Mouse (Mus musculus): Measurements from ENCODE around the gene Pfkm. TPM values are rescaled to one million over a fixed set of nuclear protein-coding genes. Genes with fewer than 3 reads are reported as not detected.

The Pfkm gene
- polyA plus RNA-seq, 1 experiment from 2014 or later = 52.1 TPM

Other genes starting within 250 kb of the Pfkm start
- 24.8 and 29.9 TPM in 2 replicates for gene Hdac7, start 248.1 kb upstream of the Pfkm start, polyA plus RNA-seq (2016; fragmentation: Nextera tagmentation; extraction: Ambion mirVana)
- gene Vdr, start 182.0 kb upstream of the Pfkm start, polyA plus RNA-seq (2016; fragmentation: Nextera tagmentation; extraction: Ambion mirVana) = 0.24 TPM in 1 of 2 replicates, not detected in the other
- gene Tmem106c, start 128.4 kb upstream of the Pfkm start, polyA plus RNA-seq (2016; fragmentation: Nextera tagmentation; extraction: Ambion mirVana) = 52.8 and 58.2 TPM in 2 replicates
- gene Col2a1, start 87.9 kb upstream of the Pfkm start, polyA plus RNA-seq (2016; fragmentation: Nextera tagmentation; extraction: Ambion mirVana) = 137 and 194 TPM in 2 replicates
- gene Senp1, start 1.2 kb downstream of the Pfkm start, polyA plus RNA-seq (2016; fragmentation: Nextera tagmentation; extraction: Ambion mirVana) = 41.4 and 41.6 TPM in 2 replicates
- gene Asb8, start 73.0 kb downstream of the Pfkm start, polyA plus RNA-seq (2016; fragmentation: Nextera tagmentation; extraction: Ambion mirVana) = 42.5 and 45.0 TPM in 2 replicates
- 23.3 and 23.4 TPM in 2 replicates for gene Ccdc184, start 74.6 kb downstream of the Pfkm start, polyA plus RNA-seq (2016; fragmentation: Nextera tagmentation; extraction: Ambion mirVana)
- not detected in 2 replicates for gene Olfr288, start 103.0 kb downstream of the Pfkm start, polyA plus RNA-seq (2016; fragmentation: Nextera tagmentation; extraction: Ambion mirVana)
- not detected in 2 replicates for gene Gm44579, start 128.4 kb downstream of the Pfkm start, polyA plus RNA-seq (2016; fragmentation: Nextera tagmentation; extraction: Ambion mirVana)
- gene Olfr287, start 128.5 kb downstream of the Pfkm start, polyA plus RNA-seq (2016; fragmentation: Nextera tagmentation; extraction: Ambion mirVana) = not detected in 2 replicates
- not detected in 2 replicates for gene Olfr286, start 141.9 kb downstream of the Pfkm start, polyA plus RNA-seq (2016; fragmentation: Nextera tagmentation; extraction: Ambion mirVana)
- gene H1fnt, start 164.7 kb downstream of the Pfkm start, polyA plus RNA-seq (2016; fragmentation: Nextera tagmentation; extraction: Ambion mirVana) = not detected in 2 replicates
- 2.3 and 2.9 TPM in 2 replicates for gene Zfp641, start 203.6 kb downstream of the Pfkm start, polyA plus RNA-seq (2016; fragmentation: Nextera tagmentation; extraction: Ambion mirVana)
- not detected in 2 replicates for gene Olfr285, start 224.8 kb downstream of the Pfkm start, polyA plus RNA-seq (2016; fragmentation: Nextera tagmentation; extraction: Ambion mirVana)
- gene Olfr284, start 248.4 kb downstream of the Pfkm start, polyA plus RNA-seq (2016; fragmentation: Nextera tagmentation; extraction: Ambion mirVana) = not detected in 2 replicates

Data from midbrain, embryonic 12.5 days (tissue).